Mouse (Mus musculus) central nervous system, embryonic 14 days (tissue): Measurements from ENCODE around the gene Rgs7bp. TPM values are rescaled to one million over a fixed set of nuclear protein-coding genes. Genes with fewer than 3 reads are reported as not detected.

Source experiments
- polyA plus RNA-seq: library from polyadenylated mRNA; depleted of rRNA; stranded (reverse); fragments of >200 nt; gene quantifications from 2 replicates; pipeline ENCODE4 v1.2.3, GENCODE M21; 2012; rRNA removed

Rgs7bp gene
- 3.7 and 5.2 TPM in 2 replicates for polyA plus RNA-seq

GRCm38 (mm10) chr13:105054181-105054940, at the start of gene Rgs7bp:
Gene Rgs7bp, minus strand, starts transcription at chr13:105054930.

GRCm38 (mm10) chr13:105081862-105082261, 27.1 kb upstream of the Rgs7bp start, which contains the start of gene 4933425L06Rik:
Gene 4933425L06Rik, plus strand, starts transcription at chr13:105082122.

Other genes with a start within 250 kb of the Rgs7bp start
- gene Cwc27, start 237.8 kb downstream of the Rgs7bp start, polyA plus RNA-seq: 16.8 and 18.8 TPM in 2 replicates
- gene Shisal2b, start 191.0 kb downstream of the Rgs7bp start, polyA plus RNA-seq: 0.50 and 0.88 TPM in 2 replicates
- gene 4933425L06Rik, start 27.2 kb upstream of the Rgs7bp start, polyA plus RNA-seq: not detected in 2 replicates
- gene Rnf180, start 239.9 kb upstream of the Rgs7bp start, polyA plus RNA-seq: 14.9 and 17.7 TPM in 2 replicates